Mouse (Mus musculus): ENCODE data around the gene Fam89b.

GRCm38 (mm10) chr19:5756991-5757636 is 27.7 kb upstream of the Fam89b start:
- no peak for TF ChIP-seq MAFK (IDR thresholded peaks at IDR 0.05; ENCODE audit: insufficient read depth, low read depth, low read length)
- no peak for TF ChIP-seq HCFC1 (IDR thresholded peaks at IDR 0.05; ENCODE audit: borderline replicate concordance, insufficient read depth, low read length)
- no peak for TF ChIP-seq ZNF384 (IDR thresholded peaks at IDR 0.05; ENCODE audit: low read depth, low read length)
- no peak for TF ChIP-seq CHD2 (IDR thresholded peaks at IDR 0.05; ENCODE audit: low read depth, low read length)
- no peak for TF ChIP-seq ZC3H11A (IDR thresholded peaks at IDR 0.05; ENCODE audit: borderline replicate concordance, low read depth, low read length)

All from ES-E14 (cell line).